Mouse (Mus musculus) embryo, embryonic 11.5 days (tissue): ENCODE results near the gene Ptpn14.

Experiments
- DNase-seq: peaks from one replicate; pipeline ENCODE4 v3.0.0-alpha.2; 2012; ENCODE audit warnings: low read depth, low spot score

The Ptpn14 gene

GRCm38 (mm10) chr1:189808015-189808414 lies 79.9 kb downstream of the Ptpn14 start:
- no peak for DNase-seq

DNA sequence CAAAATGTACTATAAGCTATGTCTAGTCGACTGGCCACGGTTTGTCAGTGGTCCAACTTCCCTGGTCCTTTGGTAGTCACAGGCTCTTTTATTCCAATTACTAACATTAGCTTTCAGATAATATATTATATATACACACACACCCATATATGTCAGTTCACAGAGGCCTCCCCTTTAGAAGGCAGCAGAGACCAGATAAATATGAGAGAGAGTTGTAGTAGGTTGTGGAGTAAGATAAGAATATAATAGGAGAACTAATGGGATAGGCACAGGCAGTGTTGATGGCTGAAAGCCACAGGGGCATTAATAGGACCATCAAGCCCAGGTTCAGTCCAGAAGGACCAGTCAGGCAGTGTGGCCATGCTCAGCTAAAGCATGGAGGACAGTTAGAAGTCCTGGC lies 80.4 kb downstream of the Ptpn14 start:
- DNase-seq, result no peak

DNA sequence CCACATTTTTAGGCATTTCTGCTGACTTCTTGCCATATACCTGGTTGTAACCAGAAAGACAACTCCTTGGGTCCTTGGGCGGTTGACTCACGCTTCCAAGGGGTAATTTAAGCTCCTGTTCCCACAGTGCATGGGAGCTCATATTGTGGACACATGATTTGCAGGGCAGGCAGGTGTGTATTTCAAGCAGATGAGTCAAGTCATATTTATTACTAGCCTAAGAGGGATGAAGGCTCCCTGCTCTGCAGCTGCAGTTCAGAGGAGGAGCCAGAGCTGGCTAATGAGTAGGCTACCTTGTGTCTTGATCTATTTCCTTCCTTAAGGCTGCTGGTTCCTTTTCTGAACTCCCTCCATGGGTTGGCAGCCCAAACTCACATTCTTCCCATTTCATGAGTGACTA lies 83.7 kb downstream of the Ptpn14 start:
- DNase-seq, result no peak

GRCm38 (mm10) chr1:189814385-189814784 lies 86.3 kb downstream of the Ptpn14 start:
- no peak for DNase-seq

DNA sequence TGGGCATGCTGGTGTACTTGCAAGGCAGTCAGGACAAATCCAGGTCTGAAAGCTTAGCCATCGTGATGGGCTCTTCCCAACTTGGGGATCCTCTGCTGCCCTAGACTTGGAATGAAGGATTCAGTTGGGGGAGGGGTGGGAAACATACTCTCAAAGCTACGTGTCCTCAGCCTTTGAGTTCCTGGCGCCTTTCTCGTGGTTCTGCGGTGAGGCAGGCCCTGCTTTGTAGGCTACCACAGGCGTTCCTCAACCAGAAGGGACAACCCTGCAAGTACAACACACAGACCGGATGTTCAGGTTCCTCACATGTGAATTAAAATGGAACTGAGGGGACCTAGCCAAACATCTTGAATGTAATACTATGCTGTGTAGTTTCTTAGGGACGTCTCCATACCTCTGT lies 89.0 kb downstream of the Ptpn14 start:
- DNase-seq, result no peak

DNA sequence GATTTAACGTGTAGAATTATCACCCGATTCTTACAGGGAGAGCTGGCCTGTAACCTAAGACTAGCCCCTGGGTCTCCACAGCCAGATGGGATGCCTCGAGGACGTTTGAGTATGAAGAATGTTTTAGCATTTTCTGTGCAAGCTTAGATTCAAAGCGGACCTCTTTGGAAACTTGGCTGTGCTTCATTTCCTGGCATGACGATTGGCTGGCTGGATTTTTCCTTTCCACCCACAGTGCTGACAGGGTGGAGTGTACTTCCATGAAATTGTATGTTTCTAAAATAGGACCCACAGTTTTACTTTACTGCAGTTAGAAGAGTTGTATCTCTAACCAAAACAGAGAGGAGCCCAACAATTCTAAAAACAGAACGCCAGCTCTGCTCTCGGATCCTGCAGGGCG lies 89.7 kb downstream of the Ptpn14 start:
- DNase-seq, result no peak

DNA sequence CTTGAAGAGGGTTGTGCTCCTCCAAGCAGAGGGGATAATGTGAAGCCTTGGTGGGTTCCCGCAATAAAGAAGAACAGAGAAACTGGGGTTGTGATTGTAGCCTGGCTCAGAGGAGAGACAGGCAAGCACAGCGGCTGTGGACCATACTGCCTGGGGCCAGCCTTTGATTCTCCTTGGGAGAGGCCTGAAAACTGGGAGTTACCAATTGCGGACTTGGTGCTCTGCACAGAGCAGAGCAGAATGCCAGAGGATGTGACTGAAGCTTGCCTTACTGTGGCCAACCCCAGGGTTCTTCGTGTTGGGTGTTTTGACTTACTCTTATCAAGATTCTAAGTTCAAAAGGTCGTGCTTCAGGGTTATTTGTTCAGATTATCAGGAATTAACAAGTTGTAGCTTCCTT lies 92.0 kb downstream of the Ptpn14 start:
- no peak for DNase-seq

GRCm38 (mm10) chr1:189824436-189824835 lies 96.4 kb downstream of the Ptpn14 start:
- no peak for DNase-seq

DNA sequence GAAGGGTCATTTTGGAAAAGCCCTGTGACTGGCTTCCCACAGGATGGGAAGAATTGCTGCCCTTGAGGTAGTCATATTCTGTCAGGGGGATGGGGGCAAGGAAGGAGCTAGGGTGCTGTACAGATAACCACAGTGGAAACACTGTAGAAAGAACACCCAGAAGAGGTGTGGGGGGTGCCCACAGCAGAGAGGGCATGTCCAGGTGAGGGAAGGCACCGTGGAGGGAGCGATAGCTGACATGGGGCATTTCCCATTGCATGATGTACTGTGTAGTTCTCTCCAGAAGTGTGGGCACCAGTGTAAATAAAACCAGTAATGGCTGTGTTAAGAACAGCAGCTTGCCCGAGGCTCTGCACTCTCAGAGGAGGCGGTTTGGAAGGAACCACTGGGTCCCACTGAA lies 102.3 kb downstream of the Ptpn14 start:
- no peak for DNase-seq

- DNase-seq, result peak; percentile 16
Measured at GRCm38 (mm10) chr1:189830797-189831232, 102.7 kb downstream of the Ptpn14 start.

- no peak for DNase-seq
Measured at GRCm38 (mm10) chr1:189833351-189833750, 105.3 kb downstream of the Ptpn14 start.

DNA sequence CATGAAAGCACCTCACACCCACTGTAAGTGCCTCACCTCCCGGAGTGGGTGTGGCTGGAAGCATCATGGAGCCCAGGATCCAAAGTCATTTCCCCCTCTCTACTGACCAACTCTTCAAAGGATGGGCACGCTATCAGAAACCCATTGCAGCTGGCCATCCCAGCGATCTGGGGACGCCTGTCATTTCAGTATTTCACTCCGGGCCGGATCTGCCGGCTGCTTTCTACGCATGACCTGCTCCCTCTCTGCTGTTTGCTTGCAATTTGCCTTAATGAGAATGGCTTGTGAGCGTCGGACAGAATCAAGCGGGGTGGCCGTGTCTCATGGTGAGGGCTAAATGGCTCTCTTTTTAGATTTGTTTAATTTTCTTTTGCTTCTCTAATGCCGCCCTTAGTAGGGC lies 106.1 kb downstream of the Ptpn14 start:
- DNase-seq, result no peak

GRCm38 (mm10) chr1:189846319-189846718 lies 118.3 kb downstream of the Ptpn14 start:
- no peak for DNase-seq

- no peak for DNase-seq
Measured at GRCm38 (mm10) chr1:189849550-189849949, 121.5 kb downstream of the Ptpn14 start.

DNA sequence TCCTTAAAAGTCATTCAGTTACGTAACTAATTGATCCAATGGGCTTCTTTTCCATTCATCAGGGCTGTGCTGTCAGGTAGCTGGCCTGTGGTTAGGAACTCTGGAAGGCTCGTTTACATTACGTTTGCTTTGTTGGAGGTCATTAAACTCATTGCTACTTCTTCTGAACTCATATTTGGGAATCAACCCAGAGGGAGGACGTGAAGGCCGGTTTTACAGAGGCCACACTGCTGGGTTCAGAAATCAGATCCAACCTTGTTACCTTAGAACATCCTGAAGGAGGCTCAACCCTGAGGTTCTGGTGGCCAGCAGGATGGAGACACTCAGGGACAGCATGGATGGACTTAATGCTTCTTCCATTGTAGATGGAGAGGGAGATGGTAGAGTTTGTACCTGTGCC lies 124.0 kb downstream of the Ptpn14 start:
- no peak for DNase-seq

DNA sequence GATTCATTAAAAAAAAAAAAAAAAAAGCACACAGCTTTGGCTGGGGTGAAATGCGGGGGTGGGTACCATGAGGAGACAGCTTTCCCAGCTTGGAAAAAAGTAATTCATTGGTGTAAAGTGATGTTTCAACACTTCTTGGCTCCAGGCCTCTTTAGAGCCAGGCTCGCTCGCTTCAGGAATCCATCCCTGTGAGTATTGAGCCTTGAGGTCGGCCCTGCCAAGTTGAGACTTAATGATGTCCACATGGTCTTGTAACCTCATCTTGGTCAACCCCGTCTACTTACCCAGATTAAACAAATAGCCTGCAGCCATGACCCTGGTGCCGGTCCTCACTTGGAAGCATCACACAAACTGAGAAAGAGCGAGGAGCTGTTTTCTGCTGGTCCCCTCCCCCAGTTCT lies 124.4 kb downstream of the Ptpn14 start:
- DNase-seq, result no peak

- DNase-seq, result no peak
Measured at GRCm38 (mm10) chr1:189854646-189855045, 126.6 kb downstream of the Ptpn14 start.

DNA sequence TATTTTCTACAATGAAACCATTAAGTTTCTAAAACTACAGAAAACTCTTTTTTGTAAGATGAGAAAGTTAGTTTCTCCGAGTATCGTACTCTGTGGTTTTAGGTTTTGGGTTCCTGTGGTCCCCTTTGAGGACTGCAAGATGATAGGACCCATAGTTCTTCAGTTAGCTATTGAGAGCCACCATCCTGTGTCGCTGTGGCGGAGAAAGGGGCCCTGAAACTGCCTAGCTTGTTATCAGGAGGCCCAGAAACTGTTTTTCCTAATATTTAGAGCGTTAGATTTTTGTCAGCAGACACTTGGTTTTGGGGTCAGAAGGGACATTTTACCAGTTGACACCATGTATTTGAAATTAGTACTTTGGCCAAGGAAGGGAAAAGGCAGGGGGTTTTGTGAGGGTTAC lies 127.7 kb downstream of the Ptpn14 start:
- DNase-seq, result no peak

- DNase-seq, result no peak
Measured at GRCm38 (mm10) chr1:189858377-189858776, 130.3 kb downstream of the Ptpn14 start.

DNA sequence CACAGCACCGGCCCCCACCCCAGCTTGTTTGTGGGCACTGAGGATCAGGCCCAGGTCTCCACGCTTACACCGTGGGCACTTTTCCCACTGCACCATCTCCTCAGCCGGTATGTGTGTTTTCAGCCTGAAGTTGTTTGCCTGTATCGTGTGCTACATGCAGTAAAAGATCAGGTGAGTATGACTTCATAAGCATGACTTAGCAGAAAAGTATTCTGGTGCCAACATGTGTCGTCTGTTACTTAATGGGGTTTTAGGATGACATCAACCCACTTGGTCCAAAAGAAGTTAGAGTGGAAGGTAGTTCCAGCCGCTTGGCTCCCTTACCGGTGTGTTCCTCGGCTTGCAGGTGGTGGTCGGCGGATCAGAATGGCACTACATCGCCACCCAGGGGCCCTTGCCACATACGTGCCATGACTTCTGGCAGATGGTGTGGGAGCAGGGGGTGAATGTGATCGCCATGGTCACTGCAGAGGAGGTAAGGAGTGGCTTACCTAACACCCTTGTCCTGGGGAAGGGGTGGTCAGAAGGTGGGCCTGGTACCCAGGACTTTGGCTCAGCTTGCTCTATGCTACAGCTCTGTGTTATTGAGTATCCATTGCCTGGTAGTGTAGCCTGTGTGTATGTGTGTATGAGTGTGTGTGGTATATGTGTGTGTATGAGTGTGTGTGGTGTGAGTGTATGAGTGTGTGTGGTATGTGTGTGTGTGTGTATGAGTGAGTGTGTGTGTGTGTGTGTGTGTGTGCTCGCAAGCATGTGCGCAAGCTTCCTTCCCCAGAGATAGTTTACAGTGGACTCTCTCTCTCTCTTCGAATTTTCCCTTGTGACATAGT lies 132.3 kb downstream of the Ptpn14 start:
- no peak for DNase-seq

DNA sequence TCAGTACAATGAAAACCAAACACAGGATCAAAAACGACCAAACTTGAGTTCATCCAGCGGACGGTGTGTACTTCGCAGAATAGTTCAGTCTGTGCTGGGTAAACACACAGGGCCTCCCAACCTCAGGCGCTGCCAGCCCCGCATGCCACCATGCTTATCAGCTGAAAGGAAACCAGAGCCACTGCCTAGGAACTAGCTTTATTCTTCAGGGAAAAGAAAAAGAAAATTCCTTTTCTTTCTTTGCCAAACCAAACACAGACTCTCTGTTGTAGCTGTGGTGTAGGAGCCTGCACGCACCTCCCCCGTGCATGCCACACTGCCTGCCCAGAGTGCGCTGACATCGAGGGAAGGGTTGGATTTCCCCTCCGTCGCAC lies 132.9 kb downstream of the Ptpn14 start:
- no peak for DNase-seq

DNA sequence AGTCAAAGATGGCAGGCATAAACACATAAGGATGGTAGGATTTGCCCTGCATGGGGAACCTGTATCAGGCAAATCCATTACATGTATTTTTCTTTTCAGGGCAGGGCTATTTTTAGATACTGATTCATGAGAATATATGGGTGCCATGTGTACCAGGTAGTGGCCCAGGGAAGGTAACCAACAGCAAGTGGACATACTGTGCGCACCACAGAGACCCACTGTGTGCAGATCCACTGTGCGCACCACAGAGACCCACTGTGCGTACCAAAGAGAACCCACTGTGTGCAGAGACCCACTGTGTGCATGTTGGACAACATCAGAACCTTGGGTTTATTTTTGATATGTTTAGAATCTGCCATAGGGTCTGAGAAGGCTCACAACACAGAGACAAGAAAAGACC lies 135.7 kb downstream of the Ptpn14 start:
- DNase-seq, result no peak

GRCm38 (mm10) chr1:189864301-189864700 lies 136.2 kb downstream of the Ptpn14 start:
- no peak for DNase-seq
